Mouse (Mus musculus) kidney, postnatal 4 days (tissue): ENCODE measurements around the gene Vmn1r151.
"Not testable (repeated sequence)": the region's sequence is repeated elsewhere in the genome, so short reads cannot be mapped to it uniquely, and the experiment has no call there.

Source experiments
- DNase-seq, 2 experiments: peaks; one replicate each; pipeline ENCODE4 v3.0.0; 2021; ENCODE audit warnings: mixed read lengths in 2 of 2

The Vmn1r151 gene

DNA sequence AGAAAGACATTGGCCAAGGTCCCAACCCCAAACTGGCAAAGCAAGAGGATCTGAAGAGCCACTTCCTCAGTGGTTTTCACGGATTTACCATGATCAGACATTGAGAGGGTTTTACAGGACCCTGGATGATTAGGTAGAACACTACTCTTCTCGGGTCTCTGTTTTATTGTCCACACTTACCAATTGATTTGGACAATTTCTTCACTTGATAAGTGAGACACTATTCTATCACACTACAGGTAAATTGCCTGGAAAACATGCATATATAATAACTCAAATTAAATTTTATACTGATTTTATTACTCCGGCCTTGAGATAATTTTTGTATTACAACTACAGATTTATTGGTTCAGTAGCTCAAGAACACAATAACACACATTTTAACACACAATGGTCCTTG, at the start of gene Vmn1r151:
TSS of gene Vmn1r151 (minus strand) at position 101 of the 400 bp plus-strand sequence.
- not testable (repeated sequence) for DNase-seq

DNA sequence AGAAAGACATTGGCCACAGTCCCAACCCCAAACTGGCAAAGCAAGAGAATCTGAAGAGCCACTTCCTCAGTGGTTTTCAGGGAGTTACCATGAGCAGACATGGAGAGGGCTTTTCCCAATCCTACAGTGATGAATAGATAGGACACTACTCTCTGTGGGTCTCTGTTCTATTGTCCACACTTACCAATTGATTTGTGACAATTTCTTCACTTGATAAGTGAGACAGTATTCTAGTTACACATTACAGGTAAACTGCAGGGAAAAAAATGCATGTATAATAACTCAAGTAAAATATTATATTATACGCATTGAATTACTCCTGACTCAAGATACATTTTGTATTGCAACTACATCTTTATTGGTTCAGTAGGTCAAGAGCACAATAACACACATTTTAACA, 35.3 kb upstream of the Vmn1r151 start, which contains the start of gene Gm8677:
TSS of gene Gm8677 (minus strand) at position 101 of the 400 bp plus-strand sequence.
- DNase-seq = not testable (repeated sequence)

DNA sequence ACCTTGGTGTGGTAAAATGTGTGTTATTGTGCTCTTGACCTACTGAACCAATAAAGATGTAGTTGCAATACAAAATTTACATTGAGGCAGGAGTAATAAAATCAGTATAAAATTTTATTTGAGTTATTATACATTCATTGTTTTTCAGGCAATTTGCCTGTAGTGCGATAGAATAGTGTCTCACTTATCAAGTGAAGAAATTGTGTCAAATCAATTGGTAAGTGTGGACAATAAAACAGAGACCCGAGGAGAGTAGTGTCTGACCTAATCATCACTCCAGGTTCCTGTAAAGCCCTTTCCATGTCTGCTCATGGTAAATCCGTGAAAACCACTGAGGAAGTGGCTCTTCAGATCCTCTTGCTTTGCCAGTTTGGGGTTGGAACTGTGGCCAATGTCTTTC, 23.2 kb upstream of the Vmn1r151 start, which contains the start of gene Vmn1r152:
TSS of gene Vmn1r152 (plus strand) at position 301 of the 400 bp plus-strand sequence.
- DNase-seq = not testable (repeated sequence)

GRCm38 (mm10) chr7:22463975-22464374, 35.5 kb downstream of the Vmn1r151 start, which contains the start of gene Gm10665:
Gene Gm10665 (minus strand): TSS chr7:22464075.
- not testable (repeated sequence) for DNase-seq
